Mouse (Mus musculus): Measurements from ENCODE around the gene Hoxb5.

- TF ChIP-seq TCF12 (IDR thresholded peaks at IDR 0.05; ENCODE audit: insufficient read depth, poor library complexity, severe bottlenecking), result no peak
- no peak for TF ChIP-seq E2F4 (IDR thresholded peaks at IDR 0.05; ENCODE audit: insufficient read depth)
- TF ChIP-seq POLR2A (IDR thresholded peaks at IDR 0.05; ENCODE audit: insufficient read length, low read depth), result no peak
- TF ChIP-seq MYOD1 (IDR thresholded peaks at IDR 0.05; ENCODE audit: control insufficient read depth in 1 of 3, insufficient read length in 2 of 3, low read depth in 2 of 3), result no peak
- no peak for TF ChIP-seq CEBPB (IDR thresholded peaks at IDR 0.05; ENCODE audit: insufficient read depth, poor library complexity, severe bottlenecking)
- no peak for TF ChIP-seq MAX (IDR thresholded peaks at IDR 0.05; ENCODE audit: low read depth)
- no peak for TF ChIP-seq POLR2AphosphoS2 (IDR thresholded peaks at IDR 0.05; ENCODE audit: insufficient read length, low read depth)
Observed at GRCm38 (mm10) chr11:96316696-96317607, 13.8 kb downstream of the Hoxb5 start.

Measured in myocyte (in vitro differentiated cells).